Mouse (Mus musculus) urinary bladder, postnatal 14 days (tissue): ENCODE results near the gene Ttc12.

Experiments
- DNase-seq: peaks from one replicate; pipeline ENCODE4 v3.0.0; 2021; ENCODE audit warnings: low spot score

Ttc12 gene

DNA sequence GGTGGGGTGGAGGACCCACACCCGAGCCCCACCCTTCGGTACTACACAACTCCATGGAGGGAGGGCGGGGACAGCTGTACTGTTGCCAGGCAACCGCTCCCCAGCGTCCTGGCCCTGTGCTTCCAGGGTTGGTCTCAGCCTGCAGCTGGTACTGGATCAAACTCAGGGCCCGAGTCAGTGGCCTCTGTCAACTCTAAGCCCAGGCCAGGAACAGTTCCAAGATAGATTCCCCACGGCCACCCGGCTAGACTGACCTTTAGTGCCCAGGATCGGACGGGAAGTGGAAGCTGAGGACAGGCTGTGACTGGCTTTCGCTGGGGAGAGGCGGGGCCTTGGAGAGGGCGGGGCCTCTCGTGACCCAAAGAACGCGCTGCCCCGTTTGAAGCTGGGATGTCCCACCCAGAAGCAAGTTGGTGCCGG lies at the start of gene Ttc12:
Ttc12 (minus strand) TSS at position 334 of the 420 bp plus-strand sequence.
- DNase-seq = peak; percentile 82

DNA sequence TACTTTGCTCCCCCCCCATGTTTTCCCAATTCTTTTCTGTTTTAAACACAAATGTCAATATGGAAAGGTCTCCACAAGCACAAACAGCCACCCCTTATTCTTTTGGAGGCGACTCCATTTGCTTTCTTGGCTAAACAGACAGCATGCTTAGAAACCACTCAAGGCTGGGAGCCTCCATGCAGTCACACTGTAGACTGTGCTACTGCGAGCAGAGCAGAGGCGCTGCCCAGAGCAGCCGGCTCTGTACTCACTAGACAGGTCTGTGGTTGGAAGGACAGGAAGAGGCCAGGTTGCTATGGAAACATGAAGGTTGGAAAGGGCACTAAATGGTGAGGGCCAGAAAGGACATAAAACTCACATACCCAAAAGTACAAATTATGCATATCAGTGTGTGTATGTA lies 48.9 kb upstream of the Ttc12 start:
- no peak for DNase-seq

DNA sequence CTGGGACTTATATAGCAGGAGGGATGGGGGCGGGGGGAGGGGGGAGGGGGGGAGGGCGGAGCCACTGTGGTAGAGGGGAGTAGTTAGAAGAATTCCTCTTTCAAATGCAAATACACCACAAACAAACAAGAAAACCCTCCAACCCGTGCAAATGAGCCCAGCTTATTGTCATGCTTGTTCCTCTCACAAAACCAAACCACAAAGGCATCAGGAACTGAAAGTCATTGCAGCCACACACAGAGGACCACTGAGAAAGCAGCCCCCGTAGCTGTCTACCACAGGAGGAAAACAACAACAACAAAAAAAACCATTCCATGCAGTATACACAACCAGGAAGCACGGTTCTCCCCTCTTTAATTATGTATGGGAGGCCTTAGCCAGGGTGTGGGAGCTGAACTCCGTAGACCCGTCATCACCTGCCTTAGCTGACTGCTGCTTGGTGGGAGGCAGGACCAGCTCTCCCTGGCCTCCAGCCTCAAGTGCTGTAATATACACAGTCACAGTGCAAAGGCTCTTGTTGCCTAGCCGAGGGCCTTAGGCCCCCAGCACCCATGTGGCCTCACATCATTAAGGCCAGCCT lies 48.0 kb upstream of the Ttc12 start:
- DNase-seq = no peak

DNA sequence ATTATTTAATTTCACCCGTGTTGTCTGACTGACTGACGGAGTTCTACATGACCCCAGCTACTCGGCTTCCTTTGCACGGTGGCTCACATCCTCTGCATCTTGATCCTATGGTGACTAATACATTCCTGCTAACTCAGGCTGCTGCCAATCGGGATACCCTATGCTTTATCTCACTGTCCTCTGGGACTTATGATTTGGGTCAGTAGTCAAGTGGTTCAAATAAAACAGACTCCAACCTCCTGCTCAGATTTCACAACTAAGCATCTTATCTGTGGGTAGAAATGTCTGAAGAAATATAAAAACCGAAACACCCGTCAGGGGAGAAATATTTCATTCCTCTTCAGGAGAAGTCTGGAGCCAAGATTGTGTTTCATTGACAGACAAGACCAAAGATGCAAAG lies 47.4 kb upstream of the Ttc12 start:
- DNase-seq = no peak

DNA sequence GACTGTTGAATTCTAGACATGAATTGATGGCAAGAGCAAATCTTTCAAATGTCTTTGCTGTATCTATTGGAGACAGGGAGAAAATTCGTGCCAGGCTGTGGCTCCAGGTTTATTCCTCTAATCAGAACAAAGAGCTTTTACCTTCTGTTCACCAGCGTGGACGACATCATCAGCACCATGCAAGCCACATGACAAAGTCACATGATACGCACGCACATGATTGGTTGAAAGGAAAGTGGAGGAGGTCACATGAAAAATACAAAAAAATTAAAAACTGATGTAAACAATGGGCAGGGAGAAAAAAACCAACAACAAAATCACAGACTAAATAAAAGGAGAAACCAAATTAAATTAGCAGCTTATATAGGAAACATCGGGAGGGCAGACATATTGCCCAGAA lies 45.8 kb upstream of the Ttc12 start:
- no peak for DNase-seq

DNA sequence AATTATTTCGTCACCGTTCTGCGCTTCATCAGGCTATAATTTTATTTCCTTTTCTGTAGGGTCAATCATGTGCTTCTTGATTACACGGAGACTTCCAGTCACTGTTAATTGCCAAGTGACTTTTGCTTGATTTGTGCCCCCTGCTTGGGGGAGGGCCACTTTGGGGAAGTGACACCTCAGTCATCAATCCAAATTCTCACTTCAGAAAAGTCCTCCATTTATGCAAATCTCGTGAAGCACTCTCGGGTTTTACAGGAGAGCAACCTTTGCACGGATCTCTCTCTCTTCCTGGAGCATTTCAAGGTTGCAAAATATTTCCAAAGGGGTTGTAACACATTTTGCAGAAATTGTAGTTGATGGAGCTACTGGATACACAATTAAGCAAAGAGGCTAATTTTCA lies 45.2 kb upstream of the Ttc12 start:
- DNase-seq = no peak

DNA sequence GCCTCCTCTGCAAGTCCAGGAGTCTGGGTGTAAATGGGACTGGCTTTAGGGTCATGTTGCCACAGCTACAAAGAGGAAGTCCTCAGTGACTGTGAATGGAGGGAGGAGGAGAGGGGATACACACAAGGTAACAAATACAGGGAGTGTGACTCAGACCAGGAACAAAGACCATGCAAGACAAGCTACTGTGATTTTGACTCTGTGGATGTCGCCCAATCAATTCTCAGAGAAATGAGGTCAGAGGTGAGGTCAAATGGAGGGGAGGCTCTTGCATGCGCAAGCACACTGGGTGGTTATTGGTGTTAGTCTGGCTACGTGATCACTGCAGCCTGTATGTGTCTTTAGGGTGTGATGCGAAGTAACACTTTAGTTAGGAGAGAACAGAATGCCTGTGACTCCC lies 44.7 kb upstream of the Ttc12 start:
- DNase-seq = no peak

DNA sequence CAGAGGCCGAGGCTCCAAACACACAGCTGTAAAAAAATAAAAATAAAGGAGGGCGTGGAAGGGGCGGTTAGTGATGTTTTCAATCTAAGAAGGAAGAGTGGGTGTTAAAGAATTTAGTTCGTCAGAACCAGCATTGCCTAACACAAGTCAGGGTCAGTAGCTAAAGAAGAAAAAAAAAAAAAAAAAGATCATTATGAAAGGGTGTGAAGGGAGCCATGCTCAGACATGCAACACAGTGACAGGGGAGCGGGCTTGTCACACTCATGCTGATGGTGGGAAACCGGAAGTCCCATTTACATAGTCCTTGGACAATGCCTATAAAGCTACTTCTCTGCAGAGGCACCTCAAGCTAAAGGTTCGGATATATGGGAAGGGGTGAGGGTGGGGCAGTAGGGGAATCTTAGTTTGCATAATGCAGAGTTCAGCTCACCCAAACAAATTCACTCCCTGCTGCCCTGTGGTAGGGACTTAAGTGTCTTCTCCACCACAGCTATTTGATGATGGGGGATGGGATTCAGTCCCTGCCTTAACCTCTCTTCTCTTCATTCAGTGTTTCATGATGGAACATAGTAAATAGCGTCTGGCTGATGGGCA lies 43.4 kb upstream of the Ttc12 start:
- no peak for DNase-seq

DNA sequence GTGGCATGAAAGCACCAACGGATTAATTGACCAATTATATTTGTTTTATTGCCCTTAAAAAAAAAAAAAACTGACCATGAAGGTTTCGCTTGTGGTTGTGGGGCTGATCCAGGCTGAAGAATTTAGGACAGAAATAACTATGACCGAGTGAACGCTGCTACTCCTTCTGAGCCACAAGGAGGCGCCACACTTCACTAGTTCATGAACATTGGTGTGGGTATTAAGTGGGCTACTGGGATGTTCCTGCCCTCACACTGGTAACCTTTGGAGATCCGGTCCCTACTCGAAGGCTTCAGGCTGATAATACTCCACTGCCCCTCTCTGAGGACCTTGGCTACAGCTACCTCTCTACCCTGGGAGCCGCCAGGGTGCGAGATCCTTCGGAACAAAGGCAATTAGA lies 42.9 kb upstream of the Ttc12 start:
- no peak for DNase-seq

DNA sequence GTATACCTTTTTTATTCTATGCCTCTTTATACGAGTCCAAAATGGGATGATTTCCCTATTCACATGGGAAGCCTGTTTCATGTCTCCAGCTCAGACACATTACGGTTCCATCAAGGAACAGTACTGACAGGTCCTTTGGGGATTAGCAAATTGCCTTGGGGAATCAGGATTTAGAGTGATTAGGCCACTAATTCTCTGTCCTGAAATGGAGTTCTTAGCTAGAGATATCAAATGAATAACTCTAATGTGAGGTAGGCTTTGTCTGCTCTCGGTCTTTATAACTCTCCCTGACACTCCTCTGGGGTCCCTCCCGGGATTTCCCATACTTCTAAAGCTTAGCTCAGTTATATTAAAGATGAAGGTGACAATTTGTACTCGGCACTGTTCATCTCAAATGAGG lies 42.0 kb upstream of the Ttc12 start:
- no peak for DNase-seq

DNA sequence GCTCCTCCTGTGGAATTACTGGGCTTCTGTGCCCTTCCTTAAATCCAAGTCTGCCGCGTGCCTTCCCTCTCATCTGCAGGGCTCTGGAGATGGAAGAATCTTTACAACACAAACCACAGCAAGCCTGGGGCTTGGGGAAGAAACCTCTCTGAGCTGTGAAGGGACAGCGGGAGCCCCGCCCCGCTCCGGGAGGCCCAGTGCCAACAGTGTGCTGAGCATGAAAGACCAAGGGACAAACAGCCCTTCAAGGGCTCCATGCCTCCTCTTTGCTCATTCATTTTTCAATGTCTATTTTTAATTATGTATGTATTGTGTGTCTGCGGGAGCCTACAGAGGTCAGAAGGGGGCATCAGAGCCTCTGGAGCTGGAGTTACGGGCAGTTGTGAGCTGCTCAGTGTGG lies 41.3 kb upstream of the Ttc12 start:
- no peak for DNase-seq

DNA sequence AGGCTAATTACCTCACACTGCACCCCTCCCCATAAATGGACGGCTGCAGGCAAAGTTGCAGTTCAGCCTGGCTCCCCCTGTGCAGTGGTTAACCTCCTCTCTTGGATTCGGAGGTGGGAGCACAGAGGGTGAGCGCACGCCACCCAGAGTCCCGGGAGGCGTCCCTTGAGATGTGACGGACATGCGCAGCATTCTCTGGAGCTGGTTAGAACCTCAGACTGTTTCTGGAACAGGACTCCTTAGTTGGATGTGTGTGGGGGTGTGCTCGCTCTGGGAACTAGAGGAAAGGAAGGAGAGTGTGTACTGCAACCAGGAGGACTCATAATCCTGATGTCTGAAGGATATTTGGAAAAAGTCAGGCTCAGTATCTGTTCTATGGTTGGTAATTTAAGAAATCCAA lies 38.7 kb upstream of the Ttc12 start:
- no peak for DNase-seq

DNA sequence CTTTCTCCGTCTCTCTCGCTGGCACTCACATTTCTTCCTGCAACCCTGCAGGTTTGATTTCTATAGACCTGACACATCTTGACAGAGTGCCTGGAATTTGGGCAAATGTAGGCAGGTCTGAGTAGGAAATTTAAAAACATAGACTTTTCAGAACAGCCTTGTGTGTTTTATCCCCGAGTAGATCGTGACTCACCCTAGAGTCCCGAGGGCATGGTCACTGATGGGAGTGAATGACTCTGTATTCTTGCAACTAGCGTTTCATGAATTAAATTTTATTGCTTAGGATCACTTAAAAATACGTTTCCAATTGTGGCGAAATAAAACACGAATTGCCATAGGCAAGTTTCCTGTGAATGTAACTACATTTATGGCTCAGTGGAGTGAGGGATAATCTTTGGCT lies 37.9 kb upstream of the Ttc12 start:
- DNase-seq = no peak

DNA sequence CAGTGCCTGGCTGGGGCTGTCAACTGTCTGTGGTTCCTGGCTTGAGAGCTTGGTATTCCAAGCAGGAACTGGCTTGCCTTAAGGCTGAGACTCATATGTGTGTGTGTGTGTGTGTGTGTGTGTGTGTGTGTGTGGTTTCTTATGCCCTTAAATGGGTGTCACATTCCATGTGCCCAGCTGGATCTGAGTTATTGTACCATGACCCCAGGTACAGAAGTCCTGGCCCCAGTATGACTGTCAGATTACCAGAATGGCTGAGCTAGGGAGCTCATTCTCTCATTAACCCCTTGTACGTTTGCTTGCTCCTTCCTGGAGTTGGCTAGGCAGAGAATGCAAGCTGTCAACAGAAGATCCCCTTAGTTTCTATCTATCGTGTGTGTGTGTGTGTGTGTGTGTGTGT lies 28.3 kb upstream of the Ttc12 start:
- no peak for DNase-seq

DNA sequence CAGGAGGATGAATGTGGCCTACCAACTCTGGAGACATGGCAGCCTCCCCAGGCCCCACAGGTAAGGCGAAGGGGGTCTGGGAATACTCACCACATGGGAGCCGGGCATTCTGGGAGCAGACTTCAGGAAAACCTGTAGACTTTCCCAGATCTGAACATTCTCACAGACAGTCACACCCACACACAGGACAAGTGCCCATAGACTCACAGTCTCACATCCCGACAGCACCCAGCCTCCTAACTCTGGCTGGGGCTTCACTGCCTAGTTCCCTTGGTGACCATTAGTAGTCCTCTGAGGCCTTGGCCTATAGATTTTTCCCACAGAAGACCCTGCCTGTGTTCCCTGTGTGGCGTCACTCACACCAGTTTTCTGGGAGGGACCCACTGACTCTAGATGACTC lies 24.6 kb upstream of the Ttc12 start:
- no peak for DNase-seq

DNA sequence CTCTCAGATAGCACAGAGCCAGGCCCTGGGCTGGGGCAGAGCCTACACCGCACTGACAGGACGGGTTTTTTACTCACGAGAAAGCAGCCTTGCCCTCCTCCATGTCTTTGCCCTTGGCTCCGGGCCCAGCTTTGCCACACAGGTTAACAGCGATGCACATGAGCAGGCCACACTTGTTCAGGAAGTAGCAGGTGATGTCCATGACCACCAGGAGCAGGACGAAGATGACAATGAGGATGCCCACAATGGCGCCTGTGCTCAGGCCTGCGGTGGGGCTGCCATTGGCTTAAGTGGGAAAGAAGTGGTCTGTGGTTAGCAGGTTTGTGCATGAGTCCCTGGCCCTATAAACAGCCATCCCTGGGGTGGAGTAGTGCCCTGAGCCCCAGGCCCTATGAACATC lies 23.6 kb upstream of the Ttc12 start:
- no peak for DNase-seq

DNA sequence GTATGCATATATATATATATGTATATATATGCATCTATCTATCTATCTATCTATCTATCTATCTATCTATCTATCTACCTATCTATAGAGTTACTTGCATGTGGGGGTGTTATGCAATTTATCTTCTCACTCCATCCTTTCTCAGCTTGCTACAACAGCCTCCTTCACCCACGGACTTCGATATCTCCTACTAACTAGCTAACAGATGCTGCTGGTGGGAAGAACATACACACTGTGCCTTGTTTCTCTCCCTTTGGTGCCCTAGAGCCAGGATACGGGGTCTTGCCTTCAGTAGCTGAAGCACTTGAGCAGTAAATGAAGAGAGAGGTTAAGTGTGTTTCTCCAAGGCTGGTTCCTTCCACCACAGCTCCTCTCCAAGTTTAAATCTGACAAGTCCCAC lies 23.1 kb upstream of the Ttc12 start:
- DNase-seq = no peak

DNA sequence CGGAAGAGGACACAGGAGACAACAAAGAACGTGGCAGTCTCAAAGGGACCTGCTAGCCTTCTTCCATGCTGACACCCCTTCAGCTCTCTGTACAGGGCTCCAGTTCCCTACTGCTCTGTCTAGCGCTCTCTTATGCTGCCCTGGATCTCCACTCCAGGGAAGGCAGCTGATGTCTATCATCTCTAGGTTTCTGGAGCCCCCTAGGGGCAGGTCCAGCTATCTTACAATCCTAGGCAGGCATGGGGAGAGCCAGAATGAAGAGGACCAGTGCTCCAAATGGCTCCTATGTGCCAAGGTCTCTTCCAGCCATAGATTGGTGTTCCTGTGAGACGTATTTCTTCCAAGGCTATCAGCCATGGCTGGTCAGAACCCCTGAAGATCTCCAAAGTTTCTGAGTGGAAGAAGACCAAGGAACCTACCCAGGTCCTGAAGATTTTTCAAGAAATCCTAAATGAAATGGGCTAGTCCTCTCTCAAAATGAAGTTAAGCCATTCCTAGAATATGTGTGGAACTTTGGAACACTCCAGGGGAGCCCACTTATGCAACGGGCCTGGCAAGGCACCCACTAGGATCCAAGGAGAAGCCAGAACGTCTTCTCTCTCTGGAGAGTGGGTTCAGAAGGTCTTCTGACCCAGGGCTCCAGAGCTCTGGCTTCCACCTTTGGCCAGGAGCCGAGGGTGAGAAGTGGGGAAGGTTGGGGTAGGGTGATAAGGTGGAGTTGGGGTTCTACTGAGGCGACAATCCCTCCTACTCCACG lies 22.0 kb upstream of the Ttc12 start:
- no peak for DNase-seq

DNA sequence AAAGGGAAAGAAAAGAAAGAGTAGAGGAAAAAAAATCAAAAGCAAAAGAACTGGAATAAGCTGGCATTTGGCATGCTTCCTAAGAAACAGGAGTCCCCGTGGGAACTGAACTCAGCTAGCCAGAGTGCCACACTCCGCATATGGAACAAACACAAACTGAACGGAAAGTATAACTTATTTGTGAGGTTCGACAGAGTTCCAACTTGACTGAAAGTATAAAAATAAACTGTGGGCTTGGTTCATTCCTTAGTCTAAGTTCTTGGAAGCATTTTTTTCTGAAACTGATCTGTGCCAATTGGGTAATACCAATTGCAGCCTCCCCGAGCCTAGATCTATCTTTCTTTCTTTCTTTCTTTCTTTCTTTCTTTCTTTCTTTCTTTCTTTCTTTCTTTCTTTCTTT lies 18.6 kb upstream of the Ttc12 start:
- DNase-seq = no peak

DNA sequence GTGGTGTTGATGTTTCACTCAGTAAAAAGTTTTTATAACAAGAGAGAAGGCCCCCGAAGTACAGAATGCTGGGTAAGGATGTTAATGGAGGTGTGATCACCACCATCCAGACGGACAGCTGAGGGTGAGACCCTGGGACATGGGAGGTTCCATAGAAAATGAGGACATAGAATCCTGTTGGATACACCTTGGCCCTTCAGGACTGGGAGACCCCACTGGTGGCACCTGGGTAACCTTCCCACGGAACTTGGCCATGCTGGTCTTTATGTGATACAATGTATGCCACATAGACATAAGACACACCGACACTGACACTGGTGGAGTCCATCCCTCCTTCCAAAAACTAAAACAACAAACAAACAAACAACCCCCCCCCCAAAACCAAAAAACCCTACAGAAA lies 16.2 kb upstream of the Ttc12 start:
- DNase-seq = no peak

DNA sequence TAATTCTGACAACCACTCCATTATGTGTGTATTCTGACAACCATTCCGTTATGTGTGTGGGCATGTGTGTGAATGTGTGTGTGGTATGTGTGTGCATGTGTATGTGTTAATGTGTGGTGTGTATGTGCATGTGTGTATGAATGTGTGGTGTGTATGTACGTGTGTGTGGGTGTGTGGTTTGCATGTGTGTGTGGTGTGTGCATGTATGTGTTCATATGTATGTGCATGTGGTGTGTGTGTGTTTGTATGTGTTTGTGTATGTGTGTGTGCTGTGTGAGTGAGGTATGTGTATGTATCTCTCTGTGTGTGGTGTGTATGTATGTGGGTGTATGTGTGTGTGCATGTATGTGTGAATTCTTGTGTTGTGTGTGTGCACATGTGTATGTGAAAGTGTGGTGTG lies 13.9 kb upstream of the Ttc12 start:
- DNase-seq = no peak

DNA sequence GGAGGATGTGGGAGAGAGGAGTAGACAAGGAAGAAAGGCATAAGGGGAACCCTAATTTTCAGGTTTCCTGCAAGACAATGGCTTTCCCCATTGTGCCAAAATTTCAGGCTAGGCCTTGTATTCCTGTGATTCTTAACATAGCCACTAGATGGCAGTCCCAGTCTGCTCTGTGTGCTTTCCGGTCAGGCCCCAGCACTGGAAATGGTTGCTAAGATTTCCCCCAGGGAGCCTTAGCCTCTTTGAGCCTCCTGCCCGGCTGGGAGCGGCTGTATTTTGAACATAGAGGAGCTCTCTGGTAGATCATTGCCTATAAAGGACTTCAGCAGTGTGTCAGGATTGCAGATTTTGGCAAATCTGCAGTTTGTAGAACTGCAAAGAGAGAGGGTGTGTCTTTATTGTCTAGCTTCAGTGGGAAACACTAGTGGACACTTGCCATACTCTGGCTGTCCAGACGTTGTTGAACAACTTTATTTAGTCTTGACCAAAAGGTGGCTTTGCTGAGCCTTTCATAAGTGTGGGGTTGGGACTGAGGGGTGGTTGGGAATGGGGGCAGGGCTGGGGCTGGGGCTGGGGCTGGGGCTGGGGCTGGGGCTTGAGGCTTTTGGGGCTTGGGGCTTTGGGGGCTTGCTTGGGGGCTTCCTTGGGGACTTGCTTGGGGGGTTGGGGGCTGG lies 8.1 kb upstream of the Ttc12 start:
- DNase-seq = peak; percentile 55

DNA sequence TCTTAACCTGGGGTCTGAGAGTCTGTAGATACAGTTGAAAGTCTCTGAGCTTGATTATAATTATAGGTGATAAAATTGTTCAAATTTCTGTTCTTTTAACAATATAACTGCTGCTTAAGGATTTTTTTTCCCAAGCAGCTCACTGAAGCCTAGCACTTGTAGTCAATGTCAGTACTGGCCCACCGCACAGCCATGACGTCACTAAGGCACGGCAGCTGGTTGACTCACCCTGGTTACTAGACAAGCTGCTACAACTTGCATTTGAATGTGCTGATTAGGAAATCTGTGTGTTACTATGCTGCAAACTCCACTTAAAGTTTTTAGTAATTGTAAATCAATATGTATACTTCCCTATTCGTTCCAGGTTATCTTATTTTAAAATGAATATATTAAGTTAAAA lies 4.6 kb upstream of the Ttc12 start:
- DNase-seq = no peak
